Mouse (Mus musculus): ENCODE results near the gene Wdcp. TPM values are rescaled to one million over a fixed set of nuclear protein-coding genes. Genes with fewer than 3 reads are reported as not detected.
A peak's percentile ranks its signal among the peaks of the same experiment; 100 is the strongest.

Wdcp gene
- polyA plus RNA-seq, 1 experiment from 2014 or later = 8.4 TPM

DNA sequence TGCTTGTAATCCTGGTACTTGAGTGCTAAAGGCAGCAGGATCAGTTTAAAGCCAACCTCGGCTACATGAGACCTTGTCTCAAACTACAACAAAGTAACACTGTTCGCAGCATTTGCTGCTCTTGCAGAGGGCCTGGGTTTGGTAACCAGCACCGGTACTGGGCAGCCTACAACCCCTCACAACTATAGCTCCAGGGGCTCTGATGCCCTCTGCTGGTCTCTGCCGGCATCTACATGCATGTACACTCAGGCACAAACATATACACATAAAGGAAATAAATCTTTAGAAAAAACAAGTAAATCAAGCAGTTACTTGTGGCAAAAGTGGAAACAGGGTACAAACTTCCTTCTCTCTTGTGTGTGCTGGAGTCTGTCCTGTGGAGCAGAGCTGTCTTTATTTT, 19.6 kb downstream of the Wdcp start:
- H3K36me3 ChIP-seq (replicated peaks; ENCODE audit: insufficient read depth, low read length) = peaks cover 20% of the 10 kb centered on the region
- DNase-seq (no peak), ATAC-seq (no peak)
- H3K27me3 ChIP-seq (ENCODE audit: insufficient read depth, low read length) = no peaks in the 10 kb centered on the region
- TF ChIP-seq EP300 (IDR thresholded peaks at IDR 0.05; ENCODE audit: low read depth) = no peak
- peak; percentile 61 for TF ChIP-seq CTCF (IDR thresholded peaks at IDR 0.05; ENCODE audit: low read depth)
- no peak overlapping the region for H3K9ac ChIP-seq (replicated peaks)
- no peak overlapping the region for H3K4me2 ChIP-seq (ENCODE audit: low read depth, low read length)
- H3K4me1 ChIP-seq (ENCODE audit: insufficient read depth) = no peaks in the 10 kb centered on the region
- no peaks in the 10 kb centered on the region; the same call in 1 of the 2 replicates for H3K9me3 ChIP-seq (ENCODE audit: low read length)
- WGBS (ENCODE audit: insufficient replicate concordance) = 91% methylated on average over 4 of the region's 4 CpGs
- no peak overlapping the region for H3K4me3 ChIP-seq (ENCODE audit: low read depth, low read length)
- H3K27ac ChIP-seq (ENCODE audit: low read depth) = no peak overlapping the region

GRCm38 (mm10) chr12:4863654-4864337, 20.7 kb downstream of the Wdcp start:
- Histone ChIP-seq H3K36me3 (replicated peaks; ENCODE audit: insufficient read depth, low read length) (peaks cover 24% of the 10 kb centered on the region), H3K27ac (ENCODE audit: low read depth) (no peak overlapping the region), H3K9ac (replicated peaks) (no peak overlapping the region), H3K27me3 (ENCODE audit: insufficient read depth, low read length) (no peaks in the 10 kb centered on the region), H3K9me3 (ENCODE audit: low read length) (no peaks in the 10 kb centered on the region; the same call in 1 of the 2 replicates), H3K4me1 (ENCODE audit: insufficient read depth) (no peaks in the 10 kb centered on the region), H3K4me2 (ENCODE audit: low read depth, low read length) (no peak overlapping the region), H3K4me3 (ENCODE audit: low read depth, low read length) (no peak overlapping the region)
- WGBS (ENCODE audit: insufficient replicate concordance) = 83% methylated on average over 4 of the region's 4 CpGs
- DNase-seq (no peak), ATAC-seq (no peak)
- TF ChIP-seq EP300 (IDR thresholded peaks at IDR 0.05; ENCODE audit: low read depth) = no peak
- no peak for TF ChIP-seq CTCF (IDR thresholded peaks at IDR 0.05; ENCODE audit: low read depth)

DNA sequence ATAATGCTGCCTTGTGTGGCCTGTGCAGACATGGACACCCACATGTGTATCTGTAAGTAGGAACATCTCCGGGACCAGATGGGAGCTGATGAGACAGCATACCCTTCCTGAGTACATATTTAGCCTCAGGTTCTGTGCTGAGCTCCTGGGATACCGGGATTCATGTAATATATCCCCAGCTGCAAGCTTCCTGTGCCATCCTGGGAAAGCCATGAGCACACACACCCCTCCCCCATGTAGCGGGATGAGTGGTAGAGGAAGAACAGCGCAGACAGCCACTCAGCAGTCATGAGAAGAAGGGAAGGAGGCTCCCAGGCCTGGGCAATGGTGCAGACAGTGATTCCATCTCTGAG, 21.2 kb downstream of the Wdcp start:
- 81% methylated on average over 4 of the region's 4 CpGs for WGBS (ENCODE audit: insufficient replicate concordance)
- no peak overlapping the region for H3K27ac ChIP-seq (ENCODE audit: low read depth)
- H3K4me3 ChIP-seq (ENCODE audit: low read depth, low read length) = no peak overlapping the region
- no peaks in the 10 kb centered on the region for H3K4me1 ChIP-seq (ENCODE audit: insufficient read depth)
- TF ChIP-seq EP300 (IDR thresholded peaks at IDR 0.05; ENCODE audit: low read depth) (no peak), CTCF (IDR thresholded peaks at IDR 0.05; ENCODE audit: low read depth) (no peak)
- no peak overlapping the region for H3K9ac ChIP-seq (replicated peaks)
- H3K36me3 ChIP-seq (replicated peaks; ENCODE audit: insufficient read depth, low read length) = peaks cover 27% of the 10 kb centered on the region
- H3K27me3 ChIP-seq (ENCODE audit: insufficient read depth, low read length) = no peaks in the 10 kb centered on the region
- ATAC-seq = no peak
- DNase-seq = no peak
- H3K4me2 ChIP-seq (ENCODE audit: low read depth, low read length) = no peak overlapping the region
- H3K9me3 ChIP-seq (ENCODE audit: low read length) = no peaks in the 10 kb centered on the region; the same call in 1 of the 2 replicates

DNA sequence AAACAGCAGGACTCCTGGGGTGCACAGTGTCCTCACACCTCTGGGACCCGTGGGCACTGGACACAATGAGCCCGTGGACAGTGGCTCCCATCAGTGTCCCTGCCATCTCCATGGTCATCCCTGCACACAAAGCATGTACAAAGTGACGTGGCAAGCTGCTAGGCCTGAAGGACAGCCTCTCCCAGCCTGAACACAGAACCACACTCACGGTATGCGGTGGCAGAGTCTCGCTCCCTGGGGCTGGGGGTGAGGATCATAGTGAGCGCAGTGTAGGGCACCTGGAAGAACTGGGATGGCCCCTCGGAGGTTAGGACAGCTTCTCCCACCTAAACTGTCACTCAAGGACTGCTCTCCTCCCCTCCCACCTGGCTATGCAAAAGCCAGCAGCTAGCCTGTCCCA, 25.8 kb downstream of the Wdcp start:
- Histone ChIP-seq H3K4me2 (ENCODE audit: low read depth, low read length) (no peak overlapping the region), H3K27ac (ENCODE audit: low read depth) (no peak overlapping the region), H3K36me3 (replicated peaks; ENCODE audit: insufficient read depth, low read length) (peaks cover 11% of the 10 kb centered on the region; the same call in 1 of the 2 replicates), H3K4me3 (ENCODE audit: low read depth, low read length) (no peak overlapping the region), H3K9me3 (ENCODE audit: low read length) (no peaks in the 10 kb centered on the region), H3K27me3 (ENCODE audit: insufficient read depth, low read length) (no peaks in the 10 kb centered on the region), H3K4me1 (ENCODE audit: insufficient read depth) (peaks cover under 1% of the 10 kb centered on the region), H3K9ac (replicated peaks) (no peak overlapping the region)
- ATAC-seq (no peak), DNase-seq (no peak)
- 82% methylated on average over 8 of the region's 8 CpGs for WGBS (ENCODE audit: insufficient replicate concordance)
- TF ChIP-seq EP300 (IDR thresholded peaks at IDR 0.05; ENCODE audit: low read depth) (no peak), CTCF (IDR thresholded peaks at IDR 0.05; ENCODE audit: low read depth) (no peak)

DNA sequence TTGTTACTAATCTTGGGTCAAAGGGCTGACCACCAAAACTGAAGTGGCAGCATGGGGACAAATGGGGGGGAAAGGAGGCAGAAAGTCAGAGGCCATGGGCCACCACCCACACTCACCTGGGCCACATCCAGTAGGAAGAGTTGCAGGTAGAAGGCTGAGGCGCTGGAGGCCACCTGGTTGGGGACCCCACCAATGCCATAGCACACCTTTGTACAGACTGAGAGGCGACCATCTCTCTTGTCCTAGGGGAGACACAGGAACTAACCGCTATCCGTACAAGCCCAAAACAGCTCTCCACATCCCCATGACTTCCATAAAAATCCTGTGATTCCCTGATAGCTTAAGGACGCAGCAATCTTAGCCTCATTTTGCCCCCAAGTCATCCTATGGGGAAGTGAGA, 28.2 kb downstream of the Wdcp start:
- no peaks in the 10 kb centered on the region for H3K27me3 ChIP-seq (ENCODE audit: insufficient read depth, low read length)
- peak overlapping the region; percentile 75 for H3K4me2 ChIP-seq (ENCODE audit: low read depth, low read length)
- peaks cover 18% of the 10 kb centered on the region for H3K4me1 ChIP-seq (ENCODE audit: insufficient read depth)
- H3K36me3 ChIP-seq (replicated peaks; ENCODE audit: insufficient read depth, low read length) = peaks cover 11% of the 10 kb centered on the region; the same call in 1 of the 2 replicates
- no peak for ATAC-seq
- no peak overlapping the region for H3K27ac ChIP-seq (ENCODE audit: low read depth)
- 0 out of 2 replicates have a peak overlapping the region, but pooled peaks have one; percentile 62 for H3K4me3 ChIP-seq (ENCODE audit: low read depth, low read length)
- no peaks in the 10 kb centered on the region for H3K9me3 ChIP-seq (ENCODE audit: low read length)
- DNase-seq = no peak
- WGBS (ENCODE audit: insufficient replicate concordance) = 90% methylated on average over 5 of the region's 5 CpGs
- no peak for TF ChIP-seq CTCF (IDR thresholded peaks at IDR 0.05; ENCODE audit: low read depth)
- no peak for TF ChIP-seq EP300 (IDR thresholded peaks at IDR 0.05; ENCODE audit: low read depth)
- no peak overlapping the region for H3K9ac ChIP-seq (replicated peaks)

DNA sequence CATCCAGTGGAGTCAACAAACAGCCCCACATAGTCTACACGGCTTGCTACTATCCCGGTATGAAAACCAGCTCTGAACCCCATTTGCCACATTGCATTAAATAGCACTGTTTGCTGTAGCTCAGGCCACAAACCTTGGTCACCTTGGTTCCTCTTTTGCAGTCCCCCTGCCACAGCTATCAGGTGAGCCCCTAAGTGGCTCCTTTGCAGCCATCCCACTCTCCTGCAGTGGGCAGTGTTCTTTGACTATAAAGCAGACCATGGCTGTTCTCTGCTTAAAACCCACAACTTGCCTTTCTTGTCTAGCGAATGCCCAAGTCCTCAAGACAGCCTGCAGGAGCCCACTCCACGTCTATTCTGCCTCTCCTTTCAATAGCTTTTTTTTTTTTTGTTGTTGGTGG, 29.2 kb downstream of the Wdcp start:
- Histone ChIP-seq H3K9me3 (ENCODE audit: low read length) (no peaks in the 10 kb centered on the region), H3K27ac (ENCODE audit: low read depth) (peak overlapping the region; percentile 91; the same call in 1 of the 2 replicates), H3K36me3 (replicated peaks; ENCODE audit: insufficient read depth, low read length) (peaks cover 7% of the 10 kb centered on the region; the same call in 1 of the 2 replicates), H3K27me3 (ENCODE audit: insufficient read depth, low read length) (no peaks in the 10 kb centered on the region), H3K4me1 (ENCODE audit: insufficient read depth) (peaks cover 18% of the 10 kb centered on the region), H3K4me3 (ENCODE audit: low read depth, low read length) (peak overlapping the region; percentile 62), H3K9ac (replicated peaks) (peak overlapping the region; percentile 77), H3K4me2 (ENCODE audit: low read depth, low read length) (peak overlapping the region; percentile 75)
- no peak for ATAC-seq
- WGBS (ENCODE audit: insufficient replicate concordance) = 47% methylated on average over 4 of the region's 4 CpGs
- no peak for DNase-seq
- TF ChIP-seq CTCF (IDR thresholded peaks at IDR 0.05; ENCODE audit: low read depth) (peak; percentile 57), EP300 (IDR thresholded peaks at IDR 0.05; ENCODE audit: low read depth) (no peak)
